Mouse (Mus musculus) forebrain, embryonic 10.5 days (tissue): ENCODE data around the gene Bcl10. TPM values are rescaled to one million over a fixed set of nuclear protein-coding genes. Genes with fewer than 3 reads are reported as not detected.
A peak's percentile ranks its signal among the peaks of the same experiment; 100 is the strongest.
"Not testable (repeated sequence)": the region's sequence is repeated elsewhere in the genome, so short reads cannot be mapped to it uniquely, and the experiment has no call there.

Source experiments
- DNase-seq: peaks from one replicate; pipeline ENCODE4 v3.0.0-alpha.2; 2017; ENCODE audit warnings: low spot score; ENCODE audit errors: extremely low spot score
- H3K27ac ChIP-seq: fragments of 300-500 bp; sonication (generic); 2 replicates; pipeline ENCODE4 v1.5.1; 2016; ENCODE audit warnings: mild to moderate bottlenecking
- H3K27me3 ChIP-seq: fragments of 300-500 bp; sonication (generic); 2 replicates; pipeline ENCODE4 v1.6.1; 2016; ENCODE audit warnings: mild to moderate bottlenecking; ENCODE audit not compliant: poor library complexity, severe bottlenecking
- H3K36me3 ChIP-seq: fragments of 300-500 bp; sonication (generic); replicated peaks from 2 replicates; pipeline ENCODE4 v1.6.1; 2016; ENCODE audit warnings: mild to moderate bottlenecking, moderate library complexity
- H3K4me1 ChIP-seq: fragments of 300-500 bp; sonication (generic); 2 replicates; pipeline ENCODE4 v1.6.1; 2016
- H3K4me3 ChIP-seq: fragments of 300-500 bp; sonication (generic); 2 replicates; pipeline ENCODE4 v1.5.1; 2016; ENCODE audit warnings: mild to moderate bottlenecking, moderate library complexity
- H3K9me3 ChIP-seq: fragments of 300-500 bp; sonication (generic); 2 replicates; pipeline ENCODE4 v1.6.1; 2016; ENCODE audit warnings: mild to moderate bottlenecking, moderate library complexity
- WGBS: fragments of 180-500 bp; shearing (Covaris S2); methylation state at CpG from one replicate; pipeline ENCODE4 v1.1.7; 2016; 5-methylcytosine and 5-hydroxymethylcytosine counted together
- polyA plus RNA-seq: library from polyadenylated mRNA; unstranded; fragments of >200 nt; fragmentation: Nextera tagmentation; extraction: Ambion mirVana; gene quantifications from 2 replicates; pipeline ENCODE4 v1.2.1, GENCODE M21; 2016

The Bcl10 gene
- polyA plus RNA-seq, 1 experiment from 2014 or later, result 46.8 TPM

DNA sequence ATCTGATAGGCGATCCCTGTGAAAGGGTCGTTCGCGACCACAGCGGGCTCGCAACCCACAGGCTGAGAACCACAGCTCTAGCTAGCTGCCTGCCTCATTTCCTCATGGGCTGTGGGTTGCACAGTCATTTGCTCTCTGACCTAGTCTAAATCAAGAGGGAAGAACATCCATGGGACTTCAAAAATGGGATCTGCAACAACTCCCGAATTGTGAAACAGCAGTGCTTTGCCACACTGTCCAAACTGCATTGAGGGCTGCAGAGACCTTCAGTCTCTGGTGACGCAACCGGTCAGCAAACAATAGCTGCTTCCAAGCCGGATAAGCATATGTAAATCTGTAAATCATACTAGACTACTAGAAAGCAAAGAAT is 41.4 kb downstream of the Bcl10 start:
- peaks cover 48% of the 10 kb centered on the region for H3K27me3 ChIP-seq
- WGBS, result 13% methylated on average over 10 of the region's 10 CpGs
- no peaks in the 10 kb centered on the region for H3K9me3 ChIP-seq
- no peak overlapping the region for H3K27ac ChIP-seq
- no peak for DNase-seq
- H3K4me3 ChIP-seq, result peak overlapping the region; percentile 39
- no peaks in the 10 kb centered on the region for H3K36me3 ChIP-seq
- peaks cover 30% of the 10 kb centered on the region for H3K4me1 ChIP-seq

DNA sequence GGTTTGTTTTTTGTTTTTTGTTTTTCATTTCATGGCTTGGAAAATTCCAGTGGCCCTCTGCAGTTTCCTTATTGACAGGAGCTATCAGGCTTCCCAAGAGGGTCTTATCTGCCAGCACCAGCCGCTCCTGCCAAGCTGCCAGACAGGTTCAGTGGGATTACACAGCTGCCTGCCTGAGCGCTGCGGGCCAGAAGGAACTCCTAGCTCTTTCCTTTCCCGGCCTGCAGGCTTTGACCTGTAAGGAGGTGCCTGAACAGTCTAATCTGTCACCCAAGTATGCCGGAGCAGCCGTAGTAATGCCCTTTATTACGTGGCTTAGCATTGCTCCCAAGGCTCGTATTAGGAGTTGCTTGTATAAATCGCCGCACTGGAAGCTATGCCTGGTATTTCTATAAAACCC is 41.9 kb downstream of the Bcl10 start:
- Histone ChIP-seq H3K27ac (no peak overlapping the region), H3K36me3 (no peaks in the 10 kb centered on the region), H3K4me1 (peaks cover 34% of the 10 kb centered on the region), H3K27me3 (peaks cover 48% of the 10 kb centered on the region), H3K4me3 (peak overlapping the region; percentile 39; the same call in 1 of the 2 replicates), H3K9me3 (no peaks in the 10 kb centered on the region)
- 12% methylated on average over 10 of the region's 10 CpGs for WGBS
- peak; percentile 46 for DNase-seq

DNA sequence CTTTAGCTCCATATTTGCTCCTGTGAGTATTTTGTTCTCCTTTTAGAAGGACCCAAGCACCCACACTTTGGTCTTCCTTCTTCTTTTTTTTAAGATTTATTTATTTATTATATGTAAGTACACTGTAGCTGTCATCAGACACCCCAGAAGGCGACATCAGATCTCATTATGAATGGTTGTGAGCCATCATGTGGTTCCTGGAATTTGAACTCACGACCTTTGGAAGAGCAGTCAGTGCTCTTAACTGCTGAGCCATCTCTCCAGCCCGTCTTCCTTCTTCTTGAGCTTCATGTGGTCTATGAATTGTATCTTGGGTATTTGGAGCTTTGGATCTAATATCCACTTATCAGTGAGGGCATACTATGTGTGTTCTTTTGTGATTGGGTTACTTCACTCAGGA is 43.0 kb downstream of the Bcl10 start:
- not testable (repeated sequence) for H3K27ac ChIP-seq, H3K4me3 ChIP-seq, DNase-seq, H3K9me3 ChIP-seq, H3K36me3 ChIP-seq
- WGBS, result 78% methylated on average over 3 of the region's 3 CpGs
- Histone ChIP-seq H3K4me1 (peaks cover 38% of the 10 kb centered on the region), H3K27me3 (peaks cover 48% of the 10 kb centered on the region)

DNA sequence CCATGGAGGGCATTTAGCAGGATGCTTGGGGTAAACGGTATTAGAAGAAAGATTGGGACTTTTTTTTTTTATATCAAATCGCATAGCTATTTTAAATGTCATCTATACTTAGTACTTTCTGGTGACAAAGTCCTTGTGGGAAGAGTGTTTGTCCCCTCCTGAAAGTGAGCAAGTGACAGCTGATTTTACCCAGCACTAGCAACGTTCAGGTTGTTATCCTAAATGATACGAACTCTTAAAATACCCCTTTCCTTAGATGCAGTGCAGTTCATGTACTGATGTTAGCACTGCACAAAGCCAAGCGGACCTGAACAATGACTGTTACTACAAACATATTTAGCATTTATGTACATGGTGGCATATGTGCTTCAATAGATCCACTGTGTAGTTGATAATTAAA is 44.2 kb downstream of the Bcl10 start:
- Histone ChIP-seq H3K27ac (no peak overlapping the region), H3K27me3 (peaks cover 39% of the 10 kb centered on the region), H3K4me3 (no peak overlapping the region), H3K9me3 (no peaks in the 10 kb centered on the region), H3K36me3 (no peaks in the 10 kb centered on the region), H3K4me1 (peaks cover 38% of the 10 kb centered on the region)
- no peak for DNase-seq
- 94% methylated on average over 5 of the region's 5 CpGs for WGBS

DNA sequence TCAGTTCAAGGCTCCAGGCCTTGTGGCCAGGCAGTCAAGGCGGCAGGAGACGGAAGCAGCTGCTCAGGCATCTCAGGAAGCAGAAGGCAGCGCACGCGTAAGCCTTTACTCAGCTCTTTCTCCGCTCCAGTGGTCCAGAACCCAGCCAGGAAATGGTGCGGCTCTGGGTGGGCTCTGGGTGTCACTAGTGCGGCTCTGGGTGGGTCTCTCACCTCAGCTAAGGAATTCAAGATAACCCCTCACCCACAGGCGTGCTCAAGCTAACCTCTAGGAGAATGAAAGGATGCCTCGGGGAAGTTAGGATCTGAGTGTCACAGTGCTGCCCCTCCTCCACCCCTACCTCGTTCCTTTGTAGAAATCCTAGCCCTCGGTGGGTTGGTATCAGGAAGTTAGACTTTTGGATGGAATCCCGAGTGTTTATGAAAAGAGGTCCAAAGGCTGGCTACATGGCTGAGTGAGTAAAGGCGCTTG is 46.5 kb downstream of the Bcl10 start:
- WGBS, result 51% methylated on average over 14 of the region's 14 CpGs
- peaks cover 17% of the 10 kb centered on the region for H3K27me3 ChIP-seq
- DNase-seq, result no peak
- H3K4me3 ChIP-seq, result no peak overlapping the region
- H3K36me3 ChIP-seq, result no peaks in the 10 kb centered on the region
- peaks cover 19% of the 10 kb centered on the region for H3K4me1 ChIP-seq
- no peak overlapping the region for H3K27ac ChIP-seq
- peaks cover 10% of the 10 kb centered on the region for H3K9me3 ChIP-seq

DNA sequence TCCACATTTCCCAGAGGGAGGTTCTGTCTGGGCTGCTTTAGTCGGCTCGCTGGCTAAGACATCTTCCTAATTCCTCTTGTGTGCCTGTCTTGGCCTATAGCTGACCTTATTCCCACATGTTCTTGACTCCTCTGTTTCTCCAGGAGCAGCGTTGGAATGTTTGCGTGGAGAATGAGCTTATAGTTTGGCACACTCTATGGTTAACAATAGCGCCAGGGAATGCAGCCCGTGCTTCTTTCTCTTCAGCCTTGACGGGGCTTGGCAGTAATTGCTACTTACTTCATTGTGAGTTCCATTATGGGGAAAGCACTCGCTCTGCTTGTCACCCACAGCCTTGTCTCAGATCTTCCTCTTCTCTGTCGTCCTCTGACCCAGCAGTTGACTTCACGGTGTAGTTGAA is 48.9 kb downstream of the Bcl10 start:
- WGBS, result 79% methylated on average over 10 of the region's 10 CpGs
- H3K27ac ChIP-seq, result no peak overlapping the region
- H3K27me3 ChIP-seq, result no peaks in the 10 kb centered on the region
- no peak overlapping the region for H3K4me3 ChIP-seq
- H3K4me1 ChIP-seq, result peaks cover 8% of the 10 kb centered on the region
- H3K36me3 ChIP-seq, result no peaks in the 10 kb centered on the region
- DNase-seq, result no peak
- peaks cover 18% of the 10 kb centered on the region for H3K9me3 ChIP-seq

DNA sequence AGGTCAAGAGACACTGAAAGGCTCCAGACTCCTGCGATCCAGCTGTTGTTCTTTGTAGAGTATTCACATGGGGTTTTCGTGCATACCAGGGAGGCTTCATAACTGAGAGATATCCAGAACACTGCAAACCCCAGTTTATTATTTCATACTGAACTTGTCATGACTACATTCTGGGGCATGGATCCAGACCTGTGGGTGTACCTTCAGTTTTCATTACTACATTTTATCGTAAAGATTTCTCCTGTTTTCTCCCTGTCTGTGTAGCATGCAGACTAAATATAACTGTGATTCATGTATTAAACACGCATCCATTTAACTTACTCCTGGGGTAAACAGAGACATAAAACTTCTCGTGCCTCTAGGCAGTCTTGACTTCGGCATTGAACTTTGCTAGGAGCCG is 52.4 kb downstream of the Bcl10 start:
- Histone ChIP-seq H3K4me3 (no peak overlapping the region), H3K9me3 (peaks cover 28% of the 10 kb centered on the region), H3K36me3 (no peaks in the 10 kb centered on the region), H3K27me3 (no peaks in the 10 kb centered on the region), H3K27ac (no peak overlapping the region), H3K4me1 (no peaks in the 10 kb centered on the region)
- DNase-seq, result no peak
- 94% methylated on average over 7 of the region's 7 CpGs for WGBS

Other genes with a start within 250 kb of the Bcl10 start
- gene Ddah1, start 164.1 kb upstream of the Bcl10 start, polyA plus RNA-seq, result 41.9 and 42.3 TPM in 2 replicates
- gene 2410004B18Rik, start 15.2 kb downstream of the Bcl10 start, polyA plus RNA-seq, result 49.0 and 51.5 TPM in 2 replicates
- gene Syde2, start 65.1 kb downstream of the Bcl10 start, polyA plus RNA-seq, result 1.2 and 1.5 TPM in 2 replicates
- not detected in 2 replicates for gene Wdr63, start 185.3 kb downstream of the Bcl10 start, polyA plus RNA-seq
- 6.3 and 7.1 TPM in 2 replicates for gene Mcoln3, start 194.6 kb downstream of the Bcl10 start, polyA plus RNA-seq
- 0.25 and 0.30 TPM in 2 replicates for gene Mcoln2, start 227.0 kb downstream of the Bcl10 start, polyA plus RNA-seq